Mouse (Mus musculus) lung, embryonic 16.5 days (tissue): ENCODE measurements around the gene Tigit. TPM values are rescaled to one million over a fixed set of nuclear protein-coding genes. Genes with fewer than 3 reads are reported as not detected.

Experiments used
- ATAC-seq: fragments of 200-750 bp; cut with Nextera tagmentation; 2 replicates; pipeline ENCODE4 v1.8.0; 2017; ENCODE audit warnings: low read depth, mild to moderate bottlenecking, moderate library complexity
- H3K27ac ChIP-seq: fragments of 300-500 bp; sonication (generic); 2 replicates; pipeline ENCODE4 v1.5.1; 2014; ENCODE audit warnings: mild to moderate bottlenecking, control low read depth, low read length
- H3K27me3 ChIP-seq: fragments of 300-500 bp; sonication (generic); 2 replicates; pipeline ENCODE4 v1.6.1; 2014; ENCODE audit warnings: low read depth, low read length, mixed read lengths; ENCODE audit not compliant: control insufficient read depth, insufficient read depth
- H3K36me3 ChIP-seq: fragments of 300-500 bp; sonication (generic); 2 replicates; pipeline ENCODE4 v1.6.1; 2014; ENCODE audit warnings: low read length; ENCODE audit not compliant: control insufficient read depth, insufficient read depth
- H3K4me1 ChIP-seq: fragments of 300-500 bp; sonication (generic); replicated peaks from 2 replicates; pipeline ENCODE4 v1.6.1; 2014; ENCODE audit warnings: low read length, mixed read lengths; ENCODE audit not compliant: control insufficient read depth, insufficient read depth
- H3K4me2 ChIP-seq: fragments of 300-500 bp; sonication (generic); 2 replicates; pipeline ENCODE4 v1.6.1; 2014; ENCODE audit warnings: low read depth, low read length, control low read depth
- H3K4me3 ChIP-seq: fragments of 300-500 bp; sonication (generic); 2 replicates; pipeline ENCODE4 v1.5.1; 2014; ENCODE audit warnings: mild to moderate bottlenecking, low read length, control low read depth
- H3K9ac ChIP-seq: fragments of 300-500 bp; sonication (generic); 2 replicates; pipeline ENCODE4 v1.6.1; 2014; ENCODE audit warnings: low read length, control low read depth
- H3K9me3 ChIP-seq: fragments of 300-500 bp; sonication (generic); 2 replicates; pipeline ENCODE4 v1.6.1; 2016; ENCODE audit warnings: low read length; ENCODE audit not compliant: control insufficient read depth
- WGBS: fragments of 180-500 bp; shearing (Covaris S2); extraction: QIAGEN DNeasy Blood & Tissue Kit; methylation state at CpG from one replicate; pipeline ENCODE4 v1.1.7; 2014; 5-methylcytosine and 5-hydroxymethylcytosine counted together
- polyA plus RNA-seq: library from polyadenylated mRNA; unstranded; fragments of >200 nt; fragmentation: Nextera tagmentation; extraction: Ambion mirVana; gene quantifications from 2 replicates; pipeline ENCODE4 v1.2.1, GENCODE M21; 2015

Gene Tigit
- polyA plus RNA-seq, 1 experiment from 2014 or later, result not detected

DNA sequence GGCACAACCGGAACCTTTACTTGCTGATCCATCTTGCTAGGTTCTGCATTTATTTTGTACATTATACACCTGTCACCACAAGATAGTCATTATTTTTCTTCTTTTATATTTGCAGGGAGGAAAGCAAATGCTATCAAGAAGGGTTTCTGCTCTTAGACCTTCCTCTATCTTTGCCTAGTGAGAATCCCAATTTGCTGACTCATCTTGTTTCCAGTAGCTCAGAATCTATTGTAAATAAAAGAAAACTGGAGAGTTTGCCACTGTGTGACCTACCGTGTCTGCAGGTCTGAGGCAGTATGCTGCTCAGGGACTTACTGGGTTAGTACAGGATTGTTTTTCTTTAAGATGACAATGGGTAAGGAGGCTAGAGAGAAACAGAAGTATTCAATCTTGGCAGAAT is 24.0 kb upstream of the Tigit start:
- 59% methylated on average over 2 of the region's 2 CpGs for WGBS
- Histone ChIP-seq H3K4me3 (no peak overlapping the region), H3K36me3 (no peaks in the 10 kb centered on the region), H3K4me2 (no peak overlapping the region), H3K9ac (no peak overlapping the region), H3K9me3 (no peaks in the 10 kb centered on the region), H3K27me3 (no peaks in the 10 kb centered on the region), H3K27ac (no peak overlapping the region), H3K4me1 (no peaks in the 10 kb centered on the region)
- no peak for ATAC-seq

DNA sequence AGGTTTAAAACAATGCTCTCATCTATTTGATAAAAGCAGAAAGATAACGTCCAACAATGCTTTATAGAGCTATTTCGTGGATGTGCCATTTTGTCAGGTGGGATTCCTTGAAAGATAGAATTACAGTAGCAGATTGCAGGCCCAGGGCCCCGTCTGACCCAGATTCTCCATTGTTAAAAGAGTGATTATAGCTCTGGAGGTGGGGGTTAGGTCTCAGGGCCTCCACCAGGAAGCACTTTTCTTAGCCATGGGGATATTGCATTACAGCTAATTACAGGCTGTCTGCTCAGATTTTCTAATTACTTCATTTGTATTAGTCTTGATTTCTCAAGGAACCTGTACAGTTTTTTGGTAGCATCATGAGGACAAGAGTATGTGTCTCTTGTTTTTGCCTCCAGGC is 10.5 kb upstream of the Tigit start:
- Histone ChIP-seq H3K4me2 (no peak overlapping the region), H3K36me3 (no peaks in the 10 kb centered on the region), H3K4me1 (no peaks in the 10 kb centered on the region), H3K27ac (no peak overlapping the region), H3K27me3 (no peaks in the 10 kb centered on the region), H3K9me3 (no peaks in the 10 kb centered on the region), H3K4me3 (no peak overlapping the region), H3K9ac (no peak overlapping the region)
- no peak for ATAC-seq
- WGBS, result 75% methylated on average over 3 of the region's 3 CpGs

DNA sequence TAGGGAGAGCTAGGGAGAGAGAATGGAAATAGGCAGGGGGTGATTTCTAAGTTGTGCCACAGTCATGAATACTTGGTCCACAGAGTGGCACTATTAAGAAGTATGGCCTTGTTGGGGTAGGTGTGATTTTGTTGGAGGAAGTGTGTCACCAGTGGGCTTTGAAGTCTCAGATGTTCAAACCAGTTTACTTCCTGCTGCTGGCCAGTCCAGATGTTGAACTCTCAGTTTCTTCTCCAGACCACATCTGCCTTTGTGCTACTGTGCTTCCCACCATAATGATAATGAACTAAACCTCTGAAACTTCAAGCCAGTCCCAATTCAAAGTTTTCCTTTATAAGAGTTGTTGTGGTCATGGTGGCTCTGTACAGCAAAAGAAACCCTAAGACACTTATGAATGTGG is 8.8 kb upstream of the Tigit start:
- H3K27me3 ChIP-seq, result no peaks in the 10 kb centered on the region
- H3K27ac ChIP-seq, result no peak overlapping the region
- no peak overlapping the region for H3K4me2 ChIP-seq
- no peaks in the 10 kb centered on the region for H3K4me1 ChIP-seq
- no peaks in the 10 kb centered on the region for H3K36me3 ChIP-seq
- H3K9me3 ChIP-seq, result no peaks in the 10 kb centered on the region
- H3K4me3 ChIP-seq, result no peak overlapping the region
- no peak overlapping the region for H3K9ac ChIP-seq
- ATAC-seq, result no peak

DNA sequence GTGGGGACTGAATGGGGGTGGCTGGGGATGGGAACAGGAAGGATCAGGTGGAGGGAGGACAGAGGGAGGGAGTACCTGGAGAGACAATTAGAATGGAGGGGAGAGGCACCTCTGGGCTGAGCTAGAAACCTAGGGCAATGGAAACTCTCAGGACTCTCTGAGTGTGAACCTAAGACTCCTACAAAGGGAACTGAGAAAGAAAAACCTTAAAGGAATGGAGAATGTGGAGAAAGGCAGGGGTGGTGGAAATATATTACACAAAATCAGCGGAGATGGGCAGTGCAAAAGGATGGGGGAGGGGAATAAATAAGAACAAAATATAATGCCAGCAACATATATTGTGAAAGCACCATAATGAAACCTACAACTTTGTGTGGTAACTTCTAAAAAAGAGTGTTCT is 8.0 kb upstream of the Tigit start:
- Histone ChIP-seq H3K27ac (no peak overlapping the region), H3K9me3 (no peaks in the 10 kb centered on the region), H3K36me3 (no peaks in the 10 kb centered on the region), H3K4me3 (no peak overlapping the region), H3K9ac (no peak overlapping the region), H3K27me3 (no peaks in the 10 kb centered on the region), H3K4me1 (no peaks in the 10 kb centered on the region), H3K4me2 (no peak overlapping the region)
- 84% methylated on average over 1 of the region's 1 CpGs for WGBS
- no peak for ATAC-seq

DNA sequence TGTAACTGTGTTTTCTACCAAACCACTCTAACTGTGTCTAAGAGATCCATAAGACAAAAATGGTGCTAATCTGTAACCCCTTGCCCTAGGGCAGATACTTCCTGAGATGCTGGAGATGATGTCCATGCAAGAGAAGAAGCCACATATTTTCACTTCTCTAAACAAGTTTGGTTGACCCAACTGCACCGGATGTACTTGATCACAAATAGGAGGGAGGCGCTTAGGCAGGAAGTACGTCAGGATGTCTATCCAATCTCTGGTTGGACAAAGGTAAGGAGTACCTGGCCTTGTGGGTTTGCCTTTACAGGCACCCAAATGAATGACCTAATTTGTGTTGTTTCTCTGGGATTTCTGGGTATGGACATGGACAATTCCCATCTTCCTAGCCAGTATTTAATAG is 4.3 kb upstream of the Tigit start:
- Histone ChIP-seq H3K27ac (no peak overlapping the region), H3K4me1 (no peaks in the 10 kb centered on the region), H3K4me2 (no peak overlapping the region), H3K4me3 (no peak overlapping the region), H3K9me3 (no peaks in the 10 kb centered on the region), H3K9ac (no peak overlapping the region), H3K27me3 (no peaks in the 10 kb centered on the region), H3K36me3 (no peaks in the 10 kb centered on the region)
- ATAC-seq, result no peak
- WGBS, result 94% methylated on average over 3 of the region's 3 CpGs

DNA sequence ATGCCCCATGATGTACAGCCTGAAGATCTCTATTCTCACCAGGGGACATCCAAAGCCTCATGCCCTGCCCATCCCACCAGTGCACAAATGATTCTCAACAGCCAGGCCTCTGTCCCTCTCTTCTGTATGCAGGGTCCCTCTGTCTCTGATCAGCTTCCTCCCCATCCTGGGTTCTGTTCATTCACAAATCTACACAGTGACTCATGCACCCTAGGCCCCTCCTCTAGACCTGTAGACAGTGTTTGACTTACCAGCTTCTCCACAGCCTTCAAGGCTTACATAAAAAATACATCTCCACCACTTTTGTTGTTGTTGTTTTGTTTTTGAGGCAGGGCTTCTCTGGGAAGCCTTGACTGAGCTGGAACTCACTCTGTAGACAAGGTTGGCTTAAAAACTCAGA is 915 bp upstream of the Tigit start:
- Histone ChIP-seq H3K9ac (no peak overlapping the region), H3K9me3 (no peaks in the 10 kb centered on the region), H3K4me2 (no peak overlapping the region), H3K27ac (no peak overlapping the region), H3K36me3 (no peaks in the 10 kb centered on the region), H3K4me1 (no peaks in the 10 kb centered on the region), H3K4me3 (no peak overlapping the region), H3K27me3 (no peaks in the 10 kb centered on the region)
- no peak for ATAC-seq

DNA sequence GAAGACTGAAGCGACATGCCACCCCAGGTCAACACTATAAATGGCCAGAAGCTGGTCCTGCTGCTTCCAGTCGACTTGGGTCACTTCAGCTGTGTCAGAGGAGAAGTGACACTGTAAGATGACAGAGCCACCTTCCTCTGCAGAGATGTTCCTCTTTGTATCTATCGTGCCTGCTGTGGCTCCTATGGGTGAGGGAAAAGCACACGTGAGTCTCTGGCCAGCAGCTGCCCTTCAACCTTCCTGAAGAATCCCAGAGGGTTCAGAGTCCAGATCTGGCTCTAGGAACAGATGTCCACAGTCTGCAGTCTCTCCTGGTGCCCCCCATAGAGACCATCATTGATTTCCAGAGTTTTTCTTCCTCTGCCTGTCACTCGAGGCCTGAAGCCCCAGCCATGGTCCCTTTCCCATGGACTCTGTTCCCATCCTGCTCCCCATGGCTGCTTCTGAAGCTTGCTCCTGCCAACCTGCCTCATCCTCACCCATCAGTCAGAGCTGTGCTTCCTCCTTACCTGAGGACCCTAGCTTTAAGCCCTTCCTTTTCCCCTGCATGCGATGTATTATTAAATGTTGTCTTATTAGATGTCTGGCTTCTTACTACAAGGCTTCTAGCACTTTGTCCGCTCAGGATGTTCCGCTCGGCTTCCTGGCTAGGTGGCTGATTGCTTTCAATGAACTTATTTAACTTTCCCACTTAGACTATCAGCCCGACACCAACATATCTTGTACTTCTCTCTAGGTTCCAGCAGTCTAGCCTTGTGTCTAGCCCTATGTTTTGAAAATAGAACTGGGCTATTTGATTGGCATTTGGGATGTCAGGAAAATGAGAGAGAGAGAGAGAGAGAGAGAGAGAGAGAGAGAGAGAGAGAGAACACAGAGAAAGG is 1.6 kb downstream of the Tigit start:
- Histone ChIP-seq H3K27ac (no peak overlapping the region), H3K4me1 (no peaks in the 10 kb centered on the region), H3K9me3 (no peaks in the 10 kb centered on the region), H3K4me2 (no peak overlapping the region), H3K27me3 (no peaks in the 10 kb centered on the region), H3K4me3 (no peak overlapping the region), H3K9ac (no peak overlapping the region), H3K36me3 (no peaks in the 10 kb centered on the region)
- WGBS, result 77% methylated on average over 10 of the region's 10 CpGs
- no peak for ATAC-seq

DNA sequence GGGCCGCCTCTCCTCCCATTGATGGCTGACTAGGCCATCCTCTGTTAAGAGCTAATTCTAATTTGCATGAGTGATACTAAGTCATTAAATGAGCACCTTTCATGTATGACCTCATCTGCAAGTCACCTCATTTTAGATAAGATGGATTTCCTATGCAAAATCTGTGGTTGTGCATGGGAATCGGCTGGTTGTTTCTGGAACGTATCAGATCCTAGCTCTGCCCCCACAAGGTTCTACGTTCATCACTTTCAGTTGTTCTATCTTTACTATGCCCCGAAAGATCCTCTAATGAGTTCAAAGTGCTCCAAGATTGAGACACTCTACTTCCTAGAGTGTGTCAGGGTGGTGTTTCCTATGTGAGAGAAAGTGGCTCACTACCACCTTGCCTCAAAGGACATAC is 2.4 kb downstream of the Tigit start:
- WGBS, result 87% methylated on average over 5 of the region's 5 CpGs
- ATAC-seq, result no peak

DNA sequence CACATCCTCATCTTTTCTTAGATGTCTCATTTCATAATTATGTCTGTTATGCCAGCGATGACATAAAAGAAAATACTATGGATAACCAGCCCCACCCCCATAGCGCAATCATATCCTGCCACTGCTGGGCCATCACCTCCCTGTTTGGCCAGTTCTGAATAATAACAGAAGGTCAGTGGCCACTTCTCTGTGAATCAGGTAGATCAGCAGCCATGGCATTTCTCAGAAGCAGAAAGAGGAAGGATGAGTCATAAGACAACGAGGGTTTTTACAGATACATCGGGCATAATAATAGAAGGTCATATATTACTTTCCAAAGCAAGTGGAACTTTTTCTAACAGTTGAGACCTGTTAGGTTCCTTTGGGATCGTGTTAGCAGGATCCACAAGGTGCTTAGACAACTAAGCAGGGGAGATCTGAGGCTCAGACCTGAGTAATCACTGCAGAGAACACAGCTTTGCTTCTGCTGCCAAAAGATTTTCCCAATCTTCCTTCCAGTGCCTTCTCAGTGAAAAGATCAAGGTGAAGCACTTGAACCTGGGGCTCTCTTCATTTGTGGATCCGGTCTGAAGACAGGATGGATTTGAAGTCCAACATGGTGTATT is 8.7 kb downstream of the Tigit start:
- no peaks in the 10 kb centered on the region for H3K4me1 ChIP-seq
- no peaks in the 10 kb centered on the region for H3K27me3 ChIP-seq
- no peaks in the 10 kb centered on the region for H3K36me3 ChIP-seq
- no peak for ATAC-seq
- H3K27ac ChIP-seq, result no peak overlapping the region
- no peak overlapping the region for H3K9ac ChIP-seq
- no peaks in the 10 kb centered on the region for H3K9me3 ChIP-seq
- H3K4me3 ChIP-seq, result no peak overlapping the region
- H3K4me2 ChIP-seq, result no peak overlapping the region
- WGBS, result 76% methylated on average over 6 of the region's 6 CpGs

More for the DNA sequence above, 2.4 kb downstream of the Tigit start:
- no peaks in the 10 kb centered on the region for H3K4me1 ChIP-seq
- H3K27me3 ChIP-seq, result no peaks in the 10 kb centered on the region
- no peak overlapping the region for H3K9ac ChIP-seq
- no peaks in the 10 kb centered on the region for H3K36me3 ChIP-seq
- no peak overlapping the region for H3K4me3 ChIP-seq
- no peaks in the 10 kb centered on the region for H3K9me3 ChIP-seq
- H3K27ac ChIP-seq, result no peak overlapping the region
- H3K4me2 ChIP-seq, result no peak overlapping the region
